Mouse (Mus musculus): ENCODE data around the gene Fmnl2. TPM values are rescaled to one million over a fixed set of nuclear protein-coding genes. Genes with fewer than 3 reads are reported as not detected.

Gene Fmnl2
- polyA plus RNA-seq, 1 experiment = 2.8 TPM

GRCm38 (mm10) chr2:52913311-52913710 lies 55.7 kb downstream of the Fmnl2 start:
- Histone ChIP-seq H3ac (ENCODE audit: control insufficient read depth, insufficient read length) (no peak overlapping the region), H3K4me3 (no peak overlapping the region)

GRCm38 (mm10) chr2:52913746-52914145 lies 56.1 kb downstream of the Fmnl2 start:
- H3K4me3 ChIP-seq = no peak overlapping the region
- H3K79me2 ChIP-seq (ENCODE audit: control insufficient read depth, insufficient read depth) = peaks cover 4% of the 10 kb centered on the region
- no peak overlapping the region for H3ac ChIP-seq (ENCODE audit: control insufficient read depth, insufficient read length)
- H3K4me2 ChIP-seq (ENCODE audit: low read depth) = no peak overlapping the region
- TF ChIP-seq POLR2AphosphoS2 (IDR thresholded peaks at IDR 0.05; ENCODE audit: insufficient read length, low read depth) = no peak
- TF ChIP-seq SRF (IDR thresholded peaks at IDR 0.05; ENCODE audit: control insufficient read depth, insufficient read length, low read depth) = no peak
- no peak for TF ChIP-seq POLR2A (IDR thresholded peaks at IDR 0.05; ENCODE audit: insufficient read length, low read depth)
- TF ChIP-seq USF1 (IDR thresholded peaks at IDR 0.05; ENCODE audit: low read depth) = no peak
- no peak for TF ChIP-seq CEBPB (IDR thresholded peaks at IDR 0.05; ENCODE audit: insufficient read depth, poor library complexity, severe bottlenecking)
- no peak for TF ChIP-seq MYOD1 (IDR thresholded peaks at IDR 0.05; ENCODE audit: control insufficient read depth in 1 of 3, insufficient read length in 2 of 3, low read depth in 2 of 3)
- no peak for TF ChIP-seq MAX (IDR thresholded peaks at IDR 0.05; ENCODE audit: low read depth)
- no peak for TF ChIP-seq TCF3 (IDR thresholded peaks at IDR 0.05; ENCODE audit: insufficient read length, low read depth)
- no peak for TF ChIP-seq TCF12 (IDR thresholded peaks at IDR 0.05; ENCODE audit: insufficient read depth, poor library complexity, severe bottlenecking)
- no peak for TF ChIP-seq MYOG (IDR thresholded peaks at IDR 0.05; ENCODE audit: control insufficient read depth in 1 of 3, insufficient read depth in 1 of 3, insufficient read length in 2 of 3, low read depth in 2 of 3)
- no peak for TF ChIP-seq E2F4 (IDR thresholded peaks at IDR 0.05; ENCODE audit: insufficient read depth)
- TF ChIP-seq REST (IDR thresholded peaks at IDR 0.05; ENCODE audit: insufficient read depth, insufficient read length) = no peak
- H3K27me3 ChIP-seq (ENCODE audit: control insufficient read depth, insufficient read depth, insufficient read length) = no peaks in the 10 kb centered on the region
- no peaks in the 10 kb centered on the region for H3K36me3 ChIP-seq (ENCODE audit: control insufficient read depth, insufficient read depth)

More at GRCm38 (mm10) chr2:52913311-52913710, 55.7 kb downstream of the Fmnl2 start:
- Histone ChIP-seq H3K79me2 (ENCODE audit: control insufficient read depth, insufficient read depth) (peaks cover 4% of the 10 kb centered on the region), H3K27me3 (ENCODE audit: control insufficient read depth, insufficient read depth, insufficient read length) (no peaks in the 10 kb centered on the region), H3K36me3 (ENCODE audit: control insufficient read depth, insufficient read depth) (no peaks in the 10 kb centered on the region), H3K4me2 (ENCODE audit: low read depth) (no peak overlapping the region)
- TF ChIP-seq MAX (IDR thresholded peaks at IDR 0.05; ENCODE audit: low read depth) = no peak
- TF ChIP-seq POLR2A (IDR thresholded peaks at IDR 0.05; ENCODE audit: insufficient read length, low read depth) = no peak
- TF ChIP-seq MYOG (IDR thresholded peaks at IDR 0.05; ENCODE audit: control insufficient read depth in 1 of 3, insufficient read depth in 1 of 3, insufficient read length in 2 of 3, low read depth in 2 of 3) = no peak
- TF ChIP-seq TCF12 (IDR thresholded peaks at IDR 0.05; ENCODE audit: insufficient read depth, poor library complexity, severe bottlenecking) = no peak
- no peak for TF ChIP-seq SRF (IDR thresholded peaks at IDR 0.05; ENCODE audit: control insufficient read depth, insufficient read length, low read depth)
- no peak for TF ChIP-seq MYOD1 (IDR thresholded peaks at IDR 0.05; ENCODE audit: control insufficient read depth in 1 of 3, insufficient read length in 2 of 3, low read depth in 2 of 3)
- TF ChIP-seq E2F4 (IDR thresholded peaks at IDR 0.05; ENCODE audit: insufficient read depth) = no peak
- no peak for TF ChIP-seq USF1 (IDR thresholded peaks at IDR 0.05; ENCODE audit: low read depth)

- H3K4me2 ChIP-seq (ENCODE audit: low read depth) = no peak overlapping the region
- peaks cover 4% of the 10 kb centered on the region for H3K79me2 ChIP-seq (ENCODE audit: control insufficient read depth, insufficient read depth)
- no peaks in the 10 kb centered on the region for H3K36me3 ChIP-seq (ENCODE audit: control insufficient read depth, insufficient read depth)
- no peak overlapping the region for H3K4me3 ChIP-seq
- no peak overlapping the region for H3ac ChIP-seq (ENCODE audit: control insufficient read depth, insufficient read length)
- no peaks in the 10 kb centered on the region for H3K27me3 ChIP-seq (ENCODE audit: control insufficient read depth, insufficient read depth, insufficient read length)
- no peak for TF ChIP-seq TCF12 (IDR thresholded peaks at IDR 0.05; ENCODE audit: insufficient read depth, poor library complexity, severe bottlenecking)
- no peak for TF ChIP-seq CEBPB (IDR thresholded peaks at IDR 0.05; ENCODE audit: insufficient read depth, poor library complexity, severe bottlenecking)
- TF ChIP-seq USF1 (IDR thresholded peaks at IDR 0.05; ENCODE audit: low read depth) = no peak
- TF ChIP-seq SRF (IDR thresholded peaks at IDR 0.05; ENCODE audit: control insufficient read depth, insufficient read length, low read depth) = no peak
- TF ChIP-seq MAX (IDR thresholded peaks at IDR 0.05; ENCODE audit: low read depth) = no peak
- TF ChIP-seq POLR2AphosphoS2 (IDR thresholded peaks at IDR 0.05; ENCODE audit: insufficient read length, low read depth) = no peak
- no peak for TF ChIP-seq MYOD1 (IDR thresholded peaks at IDR 0.05; ENCODE audit: control insufficient read depth in 1 of 3, insufficient read length in 2 of 3, low read depth in 2 of 3)
- no peak for TF ChIP-seq MYOG (IDR thresholded peaks at IDR 0.05; ENCODE audit: control insufficient read depth in 1 of 3, insufficient read depth in 1 of 3, insufficient read length in 2 of 3, low read depth in 2 of 3)
- no peak for TF ChIP-seq POLR2A (IDR thresholded peaks at IDR 0.05; ENCODE audit: insufficient read length, low read depth)
- no peak for TF ChIP-seq E2F4 (IDR thresholded peaks at IDR 0.05; ENCODE audit: insufficient read depth)
- no peak for TF ChIP-seq REST (IDR thresholded peaks at IDR 0.05; ENCODE audit: insufficient read depth, insufficient read length)
- no peak for TF ChIP-seq TCF3 (IDR thresholded peaks at IDR 0.05; ENCODE audit: insufficient read length, low read depth)
Observed at GRCm38 (mm10) chr2:52915536-52915935, 57.9 kb downstream of the Fmnl2 start.

GRCm38 (mm10) chr2:52918094-52918493 lies 60.4 kb downstream of the Fmnl2 start:
- Histone ChIP-seq H3K79me2 (ENCODE audit: control insufficient read depth, insufficient read depth) (no peaks in the 10 kb centered on the region), H3ac (ENCODE audit: control insufficient read depth, insufficient read length) (no peak overlapping the region), H3K4me2 (ENCODE audit: low read depth) (peak overlapping the region; percentile 41), H3K36me3 (ENCODE audit: control insufficient read depth, insufficient read depth) (no peaks in the 10 kb centered on the region), H3K4me3 (no peak overlapping the region), H3K27me3 (ENCODE audit: control insufficient read depth, insufficient read depth, insufficient read length) (no peaks in the 10 kb centered on the region)
- TF ChIP-seq E2F4 (IDR thresholded peaks at IDR 0.05; ENCODE audit: insufficient read depth) = no peak
- no peak for TF ChIP-seq POLR2A (IDR thresholded peaks at IDR 0.05; ENCODE audit: insufficient read length, low read depth)
- no peak for TF ChIP-seq POLR2AphosphoS2 (IDR thresholded peaks at IDR 0.05; ENCODE audit: insufficient read length, low read depth)
- no peak for TF ChIP-seq REST (IDR thresholded peaks at IDR 0.05; ENCODE audit: insufficient read depth, insufficient read length)
- no peak for TF ChIP-seq MYOD1 (IDR thresholded peaks at IDR 0.05; ENCODE audit: control insufficient read depth in 1 of 3, insufficient read length in 2 of 3, low read depth in 2 of 3)
- no peak for TF ChIP-seq TCF12 (IDR thresholded peaks at IDR 0.05; ENCODE audit: insufficient read depth, poor library complexity, severe bottlenecking)
- no peak for TF ChIP-seq CEBPB (IDR thresholded peaks at IDR 0.05; ENCODE audit: insufficient read depth, poor library complexity, severe bottlenecking)
- no peak for TF ChIP-seq TCF3 (IDR thresholded peaks at IDR 0.05; ENCODE audit: insufficient read length, low read depth)
- no peak for TF ChIP-seq MAX (IDR thresholded peaks at IDR 0.05; ENCODE audit: low read depth)
- no peak for TF ChIP-seq USF1 (IDR thresholded peaks at IDR 0.05; ENCODE audit: low read depth)
- TF ChIP-seq SRF (IDR thresholded peaks at IDR 0.05; ENCODE audit: control insufficient read depth, insufficient read length, low read depth) = no peak
- TF ChIP-seq MYOG (IDR thresholded peaks at IDR 0.05; ENCODE audit: control insufficient read depth in 1 of 3, insufficient read depth in 1 of 3, insufficient read length in 2 of 3, low read depth in 2 of 3) = no peak

All from myocyte (in vitro differentiated cells).